Mouse (Mus musculus) lung, postnatal 10 days (tissue): ENCODE results near the gene 1700020L24Rik.
A peak's percentile ranks its signal among the peaks of the same experiment; 100 is the strongest.

Experiments used
- DNase-seq: peaks from one replicate; pipeline ENCODE4 v3.0.0; 2021

The 1700020L24Rik gene

GRCm38 (mm10) chr11:83437377-83437776, at the start of gene 1700020L24Rik:
Gene 1700020L24Rik (plus strand): TSS chr11:83437677.
- no peak for DNase-seq

- no peak for DNase-seq
Observed at GRCm38 (mm10) chr11:83393062-83393461, 44.4 kb upstream of the 1700020L24Rik start.

GRCm38 (mm10) chr11:83394802-83395439, 42.6 kb upstream of the 1700020L24Rik start:
- DNase-seq, result no peak

GRCm38 (mm10) chr11:83397626-83398025, 39.9 kb upstream of the 1700020L24Rik start:
- no peak for DNase-seq

GRCm38 (mm10) chr11:83398724-83399123, 38.8 kb upstream of the 1700020L24Rik start:
- no peak for DNase-seq

- DNase-seq, result no peak
Observed at GRCm38 (mm10) chr11:83403787-83404186, 33.7 kb upstream of the 1700020L24Rik start.

GRCm38 (mm10) chr11:83406391-83406790, 31.1 kb upstream of the 1700020L24Rik start:
- DNase-seq, result no peak

GRCm38 (mm10) chr11:83408242-83408641, 29.2 kb upstream of the 1700020L24Rik start:
- no peak for DNase-seq

GRCm38 (mm10) chr11:83409087-83409754, 28.3 kb upstream of the 1700020L24Rik start, which contains the start of gene Rasl10b:
Gene Rasl10b (plus strand): TSS chr11:83409137.
- peak; percentile 39 for DNase-seq

GRCm38 (mm10) chr11:83409792-83410291, 27.6 kb upstream of the 1700020L24Rik start:
- no peak for DNase-seq

- DNase-seq, result no peak
Observed at GRCm38 (mm10) chr11:83410510-83410909, 27.0 kb upstream of the 1700020L24Rik start.

GRCm38 (mm10) chr11:83417080-83417479, 20.4 kb upstream of the 1700020L24Rik start:
- peak; percentile 77 for DNase-seq

- DNase-seq, result no peak
Observed at GRCm38 (mm10) chr11:83417708-83418107, 19.8 kb upstream of the 1700020L24Rik start.

GRCm38 (mm10) chr11:83418566-83418965, 18.9 kb upstream of the 1700020L24Rik start:
- no peak for DNase-seq

- DNase-seq, result no peak
Observed at GRCm38 (mm10) chr11:83420338-83420737, 17.1 kb upstream of the 1700020L24Rik start.

GRCm38 (mm10) chr11:83421305-83421704, 16.2 kb upstream of the 1700020L24Rik start:
- peak; percentile 76 for DNase-seq

GRCm38 (mm10) chr11:83424681-83425080, 12.8 kb upstream of the 1700020L24Rik start:
- peak; percentile 78 for DNase-seq

- peak; percentile 33 for DNase-seq
Observed at GRCm38 (mm10) chr11:83426964-83427363, 10.5 kb upstream of the 1700020L24Rik start.

- DNase-seq, result no peak
Observed at GRCm38 (mm10) chr11:83429355-83429754, 8.1 kb upstream of the 1700020L24Rik start, which contains the start of gene Gas2l2. Gene Gas2l2 (minus strand): TSS chr11:83429455.

GRCm38 (mm10) chr11:83432533-83432932, 4.9 kb upstream of the 1700020L24Rik start:
- no peak for DNase-seq

GRCm38 (mm10) chr11:83439426-83440060, 2.1 kb downstream of the 1700020L24Rik start:
- DNase-seq, result no peak

GRCm38 (mm10) chr11:83440081-83441064, 2.9 kb downstream of the 1700020L24Rik start:
- DNase-seq, result peak; percentile 88
